Mouse (Mus musculus) layer of hippocampus, adult 18-20 months (tissue): Measurements from ENCODE around the gene Rps6kl1. TPM values are rescaled to one million over a fixed set of nuclear protein-coding genes. Genes with fewer than 3 reads are reported as not detected.
A peak's percentile ranks its signal among the peaks of the same experiment; 100 is the strongest.

Source experiments
- DNase-seq, 2 experiments: peaks; one replicate each; pipeline ENCODE4 v3.0.0; 2022; ENCODE audit warnings: low spot score in 2 of 2
- total RNA-seq, 2 experiments: library from RNA; stranded (reverse); gene quantifications; 2 replicates each; pipeline ENCODE4 v1.2.3; 2021

Rps6kl1 gene
- total RNA-seq, 2 experiments from 2014 or later: 36.9 to 38.9 TPM

DNA sequence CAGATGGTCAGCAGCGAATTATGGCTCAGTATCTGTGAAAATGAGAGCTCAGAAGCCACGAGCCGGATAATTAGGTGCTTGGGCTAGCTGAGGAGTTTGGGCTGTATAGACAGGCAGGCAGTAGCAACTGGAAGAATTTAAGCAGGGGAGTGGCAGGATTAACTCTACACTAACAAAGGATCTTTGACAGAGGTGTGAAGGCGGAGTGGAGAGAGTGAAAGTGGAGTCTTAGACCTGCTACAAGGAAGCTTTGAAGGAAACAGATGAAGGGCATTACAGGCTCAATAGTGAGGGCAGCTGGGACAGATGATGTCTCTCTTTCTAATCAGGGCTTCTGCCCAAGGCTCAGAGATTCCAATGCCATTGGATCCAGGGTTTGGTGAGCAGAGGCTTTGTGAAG is 41.6 kb downstream of the Rps6kl1 start:
- no peak for DNase-seq

DNA sequence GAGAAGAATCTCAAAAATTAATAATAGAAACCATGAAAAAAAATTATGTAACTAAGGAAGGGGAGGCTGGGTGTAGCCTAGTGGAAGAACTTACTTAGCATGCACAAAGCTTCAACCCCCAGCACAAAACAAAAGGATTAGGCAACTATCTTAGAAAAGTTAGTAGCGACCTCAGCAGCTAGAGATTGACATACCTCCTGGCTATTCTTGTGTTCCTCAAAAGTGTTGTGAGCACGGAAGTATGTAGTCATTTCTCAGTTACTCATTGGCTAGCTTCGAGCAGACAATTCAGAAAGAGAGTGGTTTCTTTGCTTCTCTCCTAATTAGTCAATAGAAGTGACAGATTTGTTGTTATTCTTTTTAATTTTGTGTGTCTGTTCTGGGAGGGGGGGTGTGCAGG is 42.4 kb downstream of the Rps6kl1 start:
- DNase-seq: no peak

DNA sequence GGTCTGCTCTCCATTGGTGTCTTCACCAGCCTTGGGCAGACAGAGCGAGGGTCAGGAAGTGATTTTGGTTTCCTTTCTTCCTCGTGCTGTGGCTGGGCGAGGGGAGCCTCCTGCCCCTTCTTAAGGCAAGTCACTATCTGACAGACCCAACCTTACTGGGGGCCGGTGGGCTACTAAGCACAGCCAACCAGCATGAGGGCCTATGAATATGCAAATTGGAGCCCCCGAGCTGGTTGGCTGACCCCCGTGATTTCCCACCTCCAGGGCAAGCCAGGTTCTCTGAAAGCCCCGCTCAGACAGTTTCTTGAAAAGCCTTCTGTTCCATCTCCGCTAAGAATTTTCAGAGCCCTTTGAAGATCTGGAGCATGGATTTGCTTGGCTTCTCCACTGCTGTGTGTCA is 44.8 kb downstream of the Rps6kl1 start:
- DNase-seq: no peak

DNA sequence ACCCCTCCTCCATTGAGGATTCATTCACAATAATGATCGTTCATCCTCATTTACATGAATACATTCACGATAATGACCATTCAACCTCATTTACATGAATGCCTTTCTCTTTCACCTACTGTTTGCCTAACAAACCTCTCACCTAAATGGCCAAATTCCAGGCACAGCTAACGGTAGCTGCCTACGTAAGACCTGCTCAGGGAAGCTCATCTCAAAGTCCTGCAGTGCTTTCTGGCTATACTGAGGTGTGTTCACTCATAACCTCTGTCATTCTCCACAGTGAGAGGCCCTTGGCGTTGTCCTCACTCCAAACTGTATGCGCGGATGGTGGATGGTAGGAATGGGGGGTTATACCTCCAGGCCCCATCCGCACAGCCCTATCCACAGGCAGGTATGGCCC is 46.3 kb downstream of the Rps6kl1 start:
- no peak for DNase-seq

DNA sequence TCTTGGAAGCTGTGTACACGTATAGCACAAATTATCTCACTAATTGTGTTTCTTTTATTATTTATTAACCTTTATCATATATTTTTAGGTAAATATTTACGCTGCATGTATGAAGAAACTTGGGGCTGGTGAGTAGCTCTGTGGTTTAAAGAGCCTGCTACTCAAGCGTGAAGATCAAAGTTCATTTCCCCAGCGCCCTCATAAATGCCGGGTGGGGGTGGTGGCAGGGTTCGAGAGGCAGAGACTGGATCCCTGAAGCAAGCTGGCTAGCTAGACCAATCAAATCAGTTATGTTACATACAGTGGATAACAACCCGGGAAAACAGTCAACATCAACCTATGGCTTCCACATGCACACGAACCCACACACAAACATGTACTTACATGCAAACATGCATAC is 48.0 kb downstream of the Rps6kl1 start:
- DNase-seq: no peak

DNA sequence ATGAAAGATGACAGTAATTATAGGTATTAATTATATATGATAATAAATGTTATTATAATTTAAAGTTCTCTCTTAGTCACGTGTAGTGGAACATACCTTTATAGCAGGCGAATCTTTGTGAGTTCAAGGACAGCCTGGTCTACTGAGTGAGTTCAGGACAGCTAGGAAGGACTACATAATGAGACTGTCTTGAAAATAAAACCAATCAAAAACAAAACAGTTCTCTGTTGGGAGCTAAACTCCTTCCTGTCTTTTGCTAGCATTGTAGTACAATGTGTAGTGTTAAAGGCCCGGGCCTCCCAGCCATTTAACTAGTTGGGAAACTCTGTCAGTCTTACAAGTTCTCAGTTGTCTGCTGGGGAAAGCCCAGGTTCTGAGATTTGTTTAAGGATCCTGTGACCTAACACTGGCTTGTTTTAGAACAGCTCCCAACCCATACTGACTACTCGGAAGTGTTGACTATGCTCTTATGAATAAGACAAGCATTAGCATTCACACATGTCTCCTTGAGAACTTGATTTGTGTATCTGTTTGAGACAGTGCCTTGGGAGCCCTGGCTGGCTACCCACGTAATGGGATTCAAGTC is 49.5 kb downstream of the Rps6kl1 start:
- no peak for DNase-seq

DNA sequence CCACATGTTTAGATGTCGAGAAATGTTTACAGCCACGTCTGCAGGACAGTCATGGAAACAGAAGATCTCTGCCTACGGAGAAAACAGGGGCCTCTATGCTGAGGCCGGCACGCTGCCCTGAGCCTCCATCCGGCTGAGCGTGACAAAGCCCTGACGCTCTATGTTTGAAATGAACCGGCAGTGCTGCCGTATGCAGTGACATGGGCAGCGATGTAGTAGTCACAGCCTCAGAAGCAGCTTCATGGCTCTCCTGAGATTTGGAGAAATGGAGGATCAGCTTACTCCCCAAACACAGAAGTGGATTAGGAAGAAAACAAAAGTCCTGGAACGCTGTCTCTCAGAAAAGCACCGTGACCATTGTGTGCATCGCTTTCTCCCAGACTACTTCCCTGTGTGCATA is 50.1 kb downstream of the Rps6kl1 start:
- DNase-seq: no peak

DNA sequence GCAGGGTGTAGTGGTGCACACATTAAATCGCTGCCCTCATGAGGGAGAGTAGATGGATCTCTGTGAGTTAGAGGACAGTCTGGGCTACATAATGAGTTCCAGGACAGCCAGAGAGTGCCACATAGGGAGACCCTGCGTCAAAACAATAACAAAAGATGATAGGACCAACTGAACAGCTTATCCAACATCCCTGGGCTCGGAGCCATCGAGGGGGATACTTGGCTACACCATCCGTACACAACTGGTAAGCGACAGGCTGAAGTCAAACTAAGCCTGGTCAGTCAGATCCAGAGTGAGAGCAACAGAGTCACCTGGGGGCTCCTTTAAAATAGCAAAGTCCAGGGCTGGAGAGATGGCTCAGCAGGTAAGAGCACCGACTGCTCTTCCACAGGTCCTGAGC is 55.2 kb downstream of the Rps6kl1 start:
- DNase-seq: no peak

DNA sequence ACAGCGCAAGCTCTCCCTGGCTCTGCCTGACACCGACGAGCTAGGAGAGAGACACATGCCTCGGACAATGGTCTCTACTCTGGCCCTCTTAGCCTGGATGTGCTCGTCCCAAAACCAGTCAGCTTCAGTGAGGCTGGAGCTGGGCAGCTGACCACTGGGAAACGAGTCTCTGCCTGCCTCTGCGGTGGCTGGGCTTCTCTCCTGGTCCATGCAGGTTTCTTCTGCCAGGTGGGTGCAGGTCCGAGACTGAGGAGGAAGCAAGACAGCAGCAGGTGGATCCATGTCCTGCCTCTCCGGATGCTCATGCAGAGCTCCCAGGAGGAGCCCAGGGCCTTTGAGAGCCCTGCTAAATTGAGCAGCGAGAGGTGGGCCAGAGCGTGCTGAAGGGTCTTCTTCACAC is 55.9 kb downstream of the Rps6kl1 start:
- DNase-seq: no peak

DNA sequence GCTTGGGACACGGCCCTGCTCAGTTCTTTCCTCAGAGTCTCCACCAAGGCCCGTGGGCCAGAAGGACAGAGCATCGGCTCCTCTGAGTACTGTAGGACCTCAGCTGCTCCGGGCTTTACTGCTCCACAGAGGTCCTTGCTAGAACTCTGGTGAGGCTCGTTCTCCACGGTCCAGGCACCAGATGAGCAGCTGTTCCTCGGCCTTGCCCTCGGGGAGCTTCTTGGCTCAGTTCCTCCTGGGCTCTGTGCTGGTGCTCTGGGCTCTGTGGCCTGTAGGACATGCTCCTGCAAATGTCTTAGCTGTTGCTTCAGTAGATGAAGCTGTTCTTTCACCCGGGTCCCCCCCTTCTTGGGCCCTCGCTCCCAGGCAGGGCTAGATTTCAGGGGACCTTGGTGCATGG is 56.4 kb downstream of the Rps6kl1 start:
- DNase-seq: no peak

DNA sequence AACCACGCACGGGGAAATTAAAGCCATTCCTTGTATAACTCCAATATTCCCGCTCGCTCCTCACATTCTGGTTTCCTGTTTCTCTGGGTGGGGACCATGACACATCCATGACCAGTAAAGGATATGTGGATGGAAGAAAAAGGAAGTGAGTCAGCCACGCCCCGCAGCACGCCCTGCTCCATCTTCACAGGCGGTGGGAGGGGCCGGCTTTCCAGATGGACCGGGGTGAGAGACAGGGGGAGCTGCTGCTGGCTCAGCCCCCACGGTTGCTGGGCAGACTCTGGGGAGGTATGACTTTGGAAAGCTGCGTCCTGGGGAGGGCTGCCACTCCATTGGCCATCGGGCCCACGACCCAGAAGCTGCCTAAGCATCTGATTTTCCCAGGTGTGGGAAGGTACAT is 57.1 kb downstream of the Rps6kl1 start:
- peak; percentile 54 to 58 for DNase-seq

DNA sequence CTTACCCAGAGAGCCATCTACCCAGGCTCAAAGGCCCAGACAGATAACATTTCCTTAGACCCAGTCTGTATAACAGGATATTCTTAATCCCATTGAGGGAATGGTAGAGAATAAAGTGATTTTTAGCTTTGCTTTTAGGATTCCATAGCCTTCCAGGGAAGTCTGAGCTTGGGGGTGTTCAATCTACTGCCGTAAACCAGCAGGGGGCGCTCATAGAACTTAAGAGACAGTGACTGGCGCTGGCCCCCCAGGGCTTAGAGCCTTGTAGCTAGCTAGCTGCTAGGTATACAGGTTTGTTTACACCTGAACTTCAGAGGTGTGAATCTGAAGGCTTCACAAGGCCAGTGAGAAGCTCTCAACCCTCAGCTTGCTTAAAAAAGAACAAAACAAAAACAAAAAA is 58.9 kb downstream of the Rps6kl1 start:
- peak in 1 of 2 experiments; percentile 78 for DNase-seq

DNA sequence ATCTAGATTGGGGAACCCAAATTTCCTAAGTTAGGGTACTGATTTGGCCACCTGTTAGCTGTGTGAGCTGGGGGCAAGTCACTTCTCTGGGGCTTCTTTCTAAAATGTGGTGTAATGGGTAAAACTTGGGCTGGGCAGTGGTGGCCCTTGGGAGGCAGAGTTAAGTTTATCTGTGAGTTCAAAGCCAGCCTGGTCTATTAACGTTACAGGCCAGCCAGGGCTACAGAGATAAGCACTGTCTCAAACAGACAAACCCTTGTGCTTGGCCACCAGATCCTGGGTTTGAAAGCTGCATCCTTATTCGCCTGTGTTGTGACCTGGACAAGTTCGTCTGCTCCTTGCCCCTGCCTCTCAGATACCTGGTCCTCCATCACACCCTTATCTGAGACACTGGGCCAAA is 59.9 kb downstream of the Rps6kl1 start:
- no peak for DNase-seq

DNA sequence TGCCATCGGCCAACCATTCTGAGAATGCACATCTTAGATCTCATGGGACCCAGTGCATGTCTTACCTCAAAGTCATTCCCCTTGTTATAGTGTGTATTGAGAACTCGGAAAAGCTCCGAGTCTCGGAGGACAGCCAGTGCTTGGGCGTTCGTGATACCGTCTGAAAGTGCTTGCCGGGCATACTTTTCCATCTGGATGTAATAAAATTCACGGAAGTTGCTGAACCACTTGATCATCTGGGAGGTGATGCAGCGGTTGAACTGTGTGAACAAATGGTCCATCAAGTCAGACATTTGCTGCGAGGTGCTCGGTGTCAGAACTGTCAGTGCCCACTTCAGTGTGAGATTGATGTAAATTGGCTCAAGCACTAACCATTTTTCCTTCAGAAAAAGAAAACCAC is 63.2 kb downstream of the Rps6kl1 start:
- DNase-seq: no peak

Other genes with a start within 250 kb of the Rps6kl1 start
- gene Fcf1, start 180.4 kb downstream of the Rps6kl1 start, total RNA-seq: 10 to 100 TPM; 35.3 to 36.2 TPM
- gene Arel1, start 180.4 kb downstream of the Rps6kl1 start, total RNA-seq: 100 to 1,000 TPM in 1 of 2 experiments, 10 to 100 TPM in 1; 97.7 to 113 TPM
- gene Ylpm1, start 154.9 kb downstream of the Rps6kl1 start, total RNA-seq: 100 to 1,000 TPM; 113 to 115 TPM
- 1 to 10 TPM; 1.8 to 2.2 TPM for gene Prox2, start 40.5 kb downstream of the Rps6kl1 start, total RNA-seq
- gene Dlst, start 40.4 kb downstream of the Rps6kl1 start, total RNA-seq: 100 to 1,000 TPM; 141 to 147 TPM
- 1 to 10 TPM; 4.5 to 5.5 TPM for gene Pgf, start 26.5 kb upstream of the Rps6kl1 start, total RNA-seq
- gene Eif2b2, start 68.2 kb upstream of the Rps6kl1 start, total RNA-seq: 10 to 100 TPM; 56.0 to 72.8 TPM
- 10 to 100 TPM; 18.4 to 20.5 TPM for gene Mlh3, start 119.3 kb upstream of the Rps6kl1 start, total RNA-seq
- gene Acyp1, start 137.2 kb upstream of the Rps6kl1 start, total RNA-seq: 10 to 100 TPM; 34.4 to 36.0 TPM
- gene Zc2hc1c, start 137.3 kb upstream of the Rps6kl1 start, total RNA-seq: 1 to 10 TPM; 1.1 to 1.4 TPM
- gene Nek9, start 188.1 kb upstream of the Rps6kl1 start, total RNA-seq: 10 to 100 TPM; 34.1 to 35.2 TPM
- gene Tmed10, start 223.6 kb upstream of the Rps6kl1 start, total RNA-seq: 100 to 1,000 TPM; 164 to 170 TPM